Mouse (Mus musculus): ENCODE results near the gene Xrcc3.

DNA sequence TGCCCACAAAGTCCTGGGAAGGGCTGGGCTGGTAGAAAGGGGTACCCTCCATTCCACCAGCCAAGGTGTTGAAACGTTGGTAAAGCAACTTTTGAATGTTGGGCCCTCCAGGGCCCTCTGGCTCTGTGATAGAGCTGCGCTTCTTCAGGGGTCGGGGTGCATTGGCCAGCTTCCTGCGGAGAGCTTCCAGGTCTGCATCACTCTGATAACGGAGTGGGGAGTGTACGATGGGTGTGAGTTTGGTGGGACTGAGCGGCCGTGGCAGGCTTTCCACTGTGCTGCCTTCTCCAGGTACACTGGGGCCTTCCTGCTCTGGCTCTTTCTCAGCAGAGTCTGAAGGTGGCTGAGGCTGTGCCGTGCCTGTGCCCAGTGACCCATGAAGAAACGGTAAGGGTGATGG is 19.8 kb upstream of the Xrcc3 start:
- TF ChIP-seq EP300 (IDR thresholded peaks at IDR 0.05) (no peak), CTCF (IDR thresholded peaks at IDR 0.05) (no peak)
